26 mouse cellular contexts compared by ENCODE assay signal in genomic region chr16:93286816-93287215, GRCm38 (mm10).
"Had no signal": no experiment of that assay in that cellular context is flagged by ENCODE, and none has a peak within 500 bp of the region (broad histone marks: within the 10 kb centered on the region; RNA-seq: fewer than 3 reads in every experiment).

No protein-coding gene starts in this region.

- H3K4me3 ChIP-seq: gastrocnemius, adult 2 months; heart, embryonic 10.5 days; heart, embryonic 12.5 days; hindbrain, embryonic 10.5 days; hindbrain, embryonic 12.5 days; intestine, embryonic 15.5 days; limb, embryonic 13.5 days; limb, embryonic 15.5 days; liver, embryonic 12.5 days had no signal

- H3K36me3 ChIP-seq: heart, embryonic 10.5 days; heart, embryonic 12.5 days; hindbrain, embryonic 10.5 days; hindbrain, embryonic 12.5 days; intestine, embryonic 15.5 days; limb, embryonic 13.5 days; limb, embryonic 15.5 days; liver, embryonic 12.5 days had no signal

- H3K27ac ChIP-seq: gastrocnemius, adult 2 months; heart, embryonic 10.5 days; hindbrain, embryonic 10.5 days; hindbrain, embryonic 12.5 days; hindbrain, embryonic 14.5 days; intestine, embryonic 15.5 days; limb, embryonic 13.5 days; limb, embryonic 15.5 days; liver, embryonic 12.5 days; liver, embryonic 14.5 days had no signal

- H3K4me2 ChIP-seq: heart, embryonic 12.5 days; hindbrain, embryonic 12.5 days; hindbrain, embryonic 14.5 days; intestine, embryonic 15.5 days; limb, embryonic 13.5 days; limb, embryonic 15.5 days; liver, embryonic 12.5 days had no signal

- DNase-seq: gastrocnemius, adult 2 months; gastrocnemius, postnatal 10 days; gastrocnemius, postnatal 25 days; heart, adult 18-20 months; heart, postnatal 10 days; heart, postnatal 4 days; kidney, adult 18-20 months; kidney, adult 8-10 months; kidney, postnatal 10 days; kidney, postnatal 25 days; kidney, postnatal 4 days; layer of hippocampus, adult 9-11 months; layer of hippocampus, postnatal 36 days had no signal

- H3K4me1 ChIP-seq: heart, embryonic 10.5 days; heart, embryonic 12.5 days; limb, embryonic 15.5 days; liver, embryonic 12.5 days had no signal

- ATAC-seq: hindbrain, embryonic 16.5 days; inflammation-experienced regulatory T-cells, adult 6 months; intestine, embryonic 15.5 days; intestine, postnatal 0 days; liver, embryonic 12.5 days had no signal

- H3K9ac ChIP-seq: heart, embryonic 12.5 days; hindbrain, embryonic 12.5 days; hindbrain, embryonic 14.5 days; intestine, embryonic 15.5 days; limb, embryonic 13.5 days; limb, embryonic 15.5 days; liver, embryonic 12.5 days; liver, embryonic 14.5 days had no signal

- H3K9me3 ChIP-seq: heart, embryonic 10.5 days; heart, embryonic 12.5 days; hindbrain, embryonic 10.5 days; hindbrain, embryonic 12.5 days; intestine, embryonic 15.5 days; limb, embryonic 15.5 days; liver, embryonic 12.5 days had no signal

- H3K27me3 ChIP-seq: intestine, embryonic 15.5 days; liver, embryonic 12.5 days had no signal
